Mouse (Mus musculus): ENCODE measurements around the gene Trip10. TPM values are rescaled to one million over a fixed set of nuclear protein-coding genes. Genes with fewer than 3 reads are reported as not detected.

The Trip10 gene
- total and polyA plus RNA-seq, 2 experiments from 2014 or later, result 7.8 to 8.5 TPM

- Histone ChIP-seq H3K4me1 (ENCODE audit: insufficient read depth, low read length) (no peaks in the 10 kb centered on the region), H3K27me3 (ENCODE audit: insufficient read depth, low read length) (no peaks in the 10 kb centered on the region), H3K27ac (no peak overlapping the region), H3K4me2 (ENCODE audit: low read depth, low read length) (no peak overlapping the region), H3K9me3 (ENCODE audit: low read length) (no peaks in the 10 kb centered on the region), H3K4me3 (ENCODE audit: low read length) (no peak overlapping the region), H3K9ac (replicated peaks; ENCODE audit: low read length) (no peak overlapping the region), H3K36me3 (ENCODE audit: insufficient read depth, low read length) (no peaks in the 10 kb centered on the region)
- ATAC-seq, result no peak
- DNase-seq (ENCODE audit: low spot score), result no peak
- 68% methylated on average over 4 of the region's 4 CpGs for WGBS
- no peak for TF ChIP-seq CTCF (IDR thresholded peaks at IDR 0.05; ENCODE audit: low read depth)
Measured at GRCm38 (mm10) chr17:57305593-57305992, 56.3 kb downstream of the Trip10 start.

- Histone ChIP-seq H3K4me3 (ENCODE audit: low read length) (no peak overlapping the region), H3K4me1 (ENCODE audit: insufficient read depth, low read length) (no peaks in the 10 kb centered on the region), H3K27ac (no peak overlapping the region), H3K27me3 (ENCODE audit: insufficient read depth, low read length) (no peaks in the 10 kb centered on the region), H3K4me2 (ENCODE audit: low read depth, low read length) (no peak overlapping the region), H3K9me3 (ENCODE audit: low read length) (no peaks in the 10 kb centered on the region), H3K9ac (replicated peaks; ENCODE audit: low read length) (no peak overlapping the region), H3K36me3 (ENCODE audit: insufficient read depth, low read length) (no peaks in the 10 kb centered on the region)
- no peak for TF ChIP-seq CTCF (IDR thresholded peaks at IDR 0.05; ENCODE audit: low read depth)
- DNase-seq (ENCODE audit: low spot score), result no peak
- no peak for ATAC-seq
- 79% methylated on average over 6 of the region's 6 CpGs for WGBS
Measured at GRCm38 (mm10) chr17:57307074-57307473, 57.8 kb downstream of the Trip10 start.

GRCm38 (mm10) chr17:57311801-57312200 lies 62.5 kb downstream of the Trip10 start:
- DNase-seq (ENCODE audit: low spot score), result no peak
- Histone ChIP-seq H3K4me2 (ENCODE audit: low read depth, low read length) (no peak overlapping the region), H3K36me3 (ENCODE audit: insufficient read depth, low read length) (no peaks in the 10 kb centered on the region), H3K4me3 (ENCODE audit: low read length) (no peak overlapping the region), H3K27ac (no peak overlapping the region), H3K9ac (replicated peaks; ENCODE audit: low read length) (no peak overlapping the region), H3K9me3 (ENCODE audit: low read length) (no peaks in the 10 kb centered on the region), H3K4me1 (ENCODE audit: insufficient read depth, low read length) (no peaks in the 10 kb centered on the region), H3K27me3 (ENCODE audit: insufficient read depth, low read length) (no peaks in the 10 kb centered on the region)
- ATAC-seq, result 0 out of 2 replicates have a peak, but pooled peaks have one; percentile 21
- no peak for TF ChIP-seq CTCF (IDR thresholded peaks at IDR 0.05; ENCODE audit: low read depth)
- WGBS, result 43% methylated on average over 13 of the region's 13 CpGs

Small RNA genes within 50 kb of the gene (microRNA-seq; reads per million reads assigned to microRNA genes)
- 0 reads per million in 2 experiments for gene Mir6978

Other genes with a start within 250 kb of the Trip10 start
- not detected in 2 replicates for gene Pspn, start 249.4 kb upstream of the Trip10 start, total RNA-seq (2014; rRNA removed)
- not detected in 2 replicates for gene Pspn, start 249.4 kb upstream of the Trip10 start, polyA plus RNA-seq (2015; fragmentation: Nextera tagmentation; extraction: Ambion mirVana)
- 28.8 and 32.9 TPM in 2 replicates for gene Gtf2f1, start 238.2 kb upstream of the Trip10 start, total RNA-seq (2014; rRNA removed)
- 63.5 and 67.8 TPM in 2 replicates for gene Gtf2f1, start 238.2 kb upstream of the Trip10 start, polyA plus RNA-seq (2015; fragmentation: Nextera tagmentation; extraction: Ambion mirVana)
- gene Gm17949, start 238.0 kb upstream of the Trip10 start, total RNA-seq (2014; rRNA removed), result not detected in 2 replicates
- gene Gm17949, start 238.0 kb upstream of the Trip10 start, polyA plus RNA-seq (2015; fragmentation: Nextera tagmentation; extraction: Ambion mirVana), result 0.28 and 0.40 TPM in 2 replicates
- gene Khsrp, start 217.9 kb upstream of the Trip10 start, total RNA-seq (2014; rRNA removed), result 61.7 and 71.3 TPM in 2 replicates
- 26.4 and 27.0 TPM in 2 replicates for gene Khsrp, start 217.9 kb upstream of the Trip10 start, polyA plus RNA-seq (2015; fragmentation: Nextera tagmentation; extraction: Ambion mirVana)
- not detected in 2 replicates for gene Slc25a41, start 207.8 kb upstream of the Trip10 start, total RNA-seq (2014; rRNA removed)
- not detected in 2 replicates for gene Slc25a41, start 207.8 kb upstream of the Trip10 start, polyA plus RNA-seq (2015; fragmentation: Nextera tagmentation; extraction: Ambion mirVana)
- gene Crb3, start 190.3 kb upstream of the Trip10 start, total RNA-seq (2014; rRNA removed), result 7.1 and 8.2 TPM in 2 replicates
- gene Crb3, start 190.3 kb upstream of the Trip10 start, polyA plus RNA-seq (2015; fragmentation: Nextera tagmentation; extraction: Ambion mirVana), result 6.0 and 6.2 TPM in 2 replicates
- 122 and 150 TPM in 2 replicates for gene Slc25a23, start 189.6 kb upstream of the Trip10 start, total RNA-seq (2014; rRNA removed)
- 33.2 and 38.2 TPM in 2 replicates for gene Slc25a23, start 189.6 kb upstream of the Trip10 start, polyA plus RNA-seq (2015; fragmentation: Nextera tagmentation; extraction: Ambion mirVana)
- 1.5 and 3.8 TPM in 2 replicates for gene Dennd1c, start 170.9 kb upstream of the Trip10 start, total RNA-seq (2014; rRNA removed)
- 2.8 and 3.0 TPM in 2 replicates for gene Dennd1c, start 170.9 kb upstream of the Trip10 start, polyA plus RNA-seq (2015; fragmentation: Nextera tagmentation; extraction: Ambion mirVana)
- gene Tubb4a, start 161.7 kb upstream of the Trip10 start, total RNA-seq (2014; rRNA removed), result 201 and 209 TPM in 2 replicates
- 295 and 346 TPM in 2 replicates for gene Tubb4a, start 161.7 kb upstream of the Trip10 start, polyA plus RNA-seq (2015; fragmentation: Nextera tagmentation; extraction: Ambion mirVana)
- 3.1 and 8.1 TPM in 2 replicates for gene Tnfsf9, start 144.1 kb upstream of the Trip10 start, total RNA-seq (2014; rRNA removed)
- 4.3 and 4.7 TPM in 2 replicates for gene Tnfsf9, start 144.1 kb upstream of the Trip10 start, polyA plus RNA-seq (2015; fragmentation: Nextera tagmentation; extraction: Ambion mirVana)
- gene Cd70, start 99.7 kb upstream of the Trip10 start, total RNA-seq (2014; rRNA removed), result 1.0 and 3.7 TPM in 2 replicates
- gene Cd70, start 99.7 kb upstream of the Trip10 start, polyA plus RNA-seq (2015; fragmentation: Nextera tagmentation; extraction: Ambion mirVana), result 2.0 and 2.1 TPM in 2 replicates
- gene Tnfsf14, start 55.3 kb upstream of the Trip10 start, total RNA-seq (2014; rRNA removed), result not detected in 2 replicates
- gene Tnfsf14, start 55.3 kb upstream of the Trip10 start, polyA plus RNA-seq (2015; fragmentation: Nextera tagmentation; extraction: Ambion mirVana), result not detected in 2 replicates
- 0.78 and 0.86 TPM in 2 replicates for gene C3, start 21.3 kb upstream of the Trip10 start, total RNA-seq (2014; rRNA removed)
- 1.8 and 2.5 TPM in 2 replicates for gene C3, start 21.3 kb upstream of the Trip10 start, polyA plus RNA-seq (2015; fragmentation: Nextera tagmentation; extraction: Ambion mirVana)
- gene Gpr108, start 1.0 kb upstream of the Trip10 start, total RNA-seq (2014; rRNA removed), result 19.6 and 21.3 TPM in 2 replicates
- 23.6 and 24.1 TPM in 2 replicates for gene Gpr108, start 1.0 kb upstream of the Trip10 start, polyA plus RNA-seq (2015; fragmentation: Nextera tagmentation; extraction: Ambion mirVana)
- 2.2 and 2.5 TPM in 2 replicates for gene Vav1, start 29.6 kb downstream of the Trip10 start, total RNA-seq (2014; rRNA removed)
- gene Vav1, start 29.6 kb downstream of the Trip10 start, polyA plus RNA-seq (2015; fragmentation: Nextera tagmentation; extraction: Ambion mirVana), result 1.9 and 2.5 TPM in 2 replicates
- 6.8 and 16.1 TPM in 2 replicates for gene Adgre1, start 109.2 kb downstream of the Trip10 start, total RNA-seq (2014; rRNA removed)
- 4.2 and 5.0 TPM in 2 replicates for gene Adgre1, start 109.2 kb downstream of the Trip10 start, polyA plus RNA-seq (2015; fragmentation: Nextera tagmentation; extraction: Ambion mirVana)